Mouse (Mus musculus) C2C12 (cell line): ENCODE data around the gene Slc26a3.

ENCODE experiments used
- CEBPB ChIP-seq: IDR thresholded peaks from one replicate; pipeline ENCODE4 v1.6.1; 2011; ENCODE audit warnings: low read depth, mild to moderate bottlenecking, control low read depth, moderate library complexity
- CTCF ChIP-seq: IDR thresholded peaks from one replicate; pipeline ENCODE4 v1.5.1; 2011; ENCODE audit not compliant: control insufficient read depth, insufficient read depth, insufficient read length
- FOSL1 ChIP-seq: IDR thresholded peaks from one replicate; pipeline ENCODE4 v1.8.0; 2011; ENCODE audit warnings: mild to moderate bottlenecking, low read length; ENCODE audit not compliant: poor library complexity, insufficient read depth, severe bottlenecking
- MAX ChIP-seq: IDR thresholded peaks from one replicate; pipeline ENCODE4 v1.6.1; 2011; ENCODE audit warnings: mild to moderate bottlenecking, control low read depth
- MYOD1 ChIP-seq: IDR thresholded peaks from one replicate; pipeline ENCODE4 v1.6.1; 2011; ENCODE audit warnings: low read depth; ENCODE audit not compliant: control insufficient read depth, insufficient read length
- MYOG ChIP-seq: IDR thresholded peaks from one replicate; pipeline ENCODE4 v1.6.1; 2011; ENCODE audit not compliant: control insufficient read depth, insufficient read length; ENCODE audit errors: extremely low read depth
- USF1 ChIP-seq: IDR thresholded peaks from one replicate; pipeline ENCODE4 v1.6.1; 2011; ENCODE audit warnings: low read depth, mild to moderate bottlenecking, control low read depth, moderate library complexity

DNA sequence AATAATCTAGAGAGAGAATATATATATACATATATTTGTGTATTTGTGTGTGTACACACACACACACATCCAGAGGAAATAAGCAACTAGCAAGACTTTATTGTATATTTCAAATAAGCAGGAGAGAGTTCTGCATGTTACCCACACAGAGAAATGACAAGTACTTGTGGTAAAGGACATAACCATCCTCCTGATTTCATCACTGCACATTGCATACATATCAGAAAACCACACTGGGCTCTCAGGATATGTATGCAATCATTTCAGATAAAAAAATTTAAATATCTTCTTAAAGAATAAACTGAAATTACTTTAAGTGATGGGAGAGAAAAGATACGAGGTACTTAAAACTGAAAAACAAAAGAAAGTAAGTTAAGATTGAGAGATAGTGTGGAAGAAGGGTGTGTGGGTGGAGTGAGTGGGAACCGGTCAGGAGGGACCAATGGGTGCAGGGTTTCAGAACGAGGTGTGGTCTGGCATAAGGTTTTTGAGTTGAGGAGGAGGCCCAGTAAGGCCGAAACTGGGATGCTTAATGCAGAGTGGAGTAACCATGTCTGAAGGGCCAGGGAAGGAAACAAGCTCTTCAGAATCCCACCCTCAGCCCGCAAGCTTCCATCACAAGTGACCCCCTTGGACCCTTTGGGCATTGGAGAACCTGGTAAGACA lies 14.0 kb downstream of the Slc26a3 start:
- TF ChIP-seq FOSL1 (no peak), CTCF (no peak), USF1 (no peak), MYOG (no peak), CEBPB (no peak), MYOD1 (no peak), MAX (no peak)
